In genomic region chr6:97242522-97242921, GRCm38 (mm10) we compare ENCODE assay signal across 18 mouse cellular contexts. TPM values are rescaled to one million over a fixed set of nuclear protein-coding genes. Genes with fewer than 3 reads are reported as not detected.
"Had no signal": no experiment of that assay in that cellular context is flagged by ENCODE, and none has a peak within 500 bp of the region (broad histone marks: within the 10 kb centered on the region; RNA-seq: fewer than 3 reads in every experiment).

No protein-coding gene starts in this region.

- H3K4me2 ChIP-seq: neural tube, embryonic 13.5 days; neural tube, embryonic 15.5 days; stomach, embryonic 15.5 days had no signal

- H3K4me3 ChIP-seq: neural tube, embryonic 13.5 days; neural tube, embryonic 15.5 days; stomach, embryonic 15.5 days had no signal

- H3K27ac ChIP-seq: neural tube, embryonic 13.5 days; neural tube, embryonic 15.5 days; stomach, embryonic 15.5 days; stomach, postnatal 0 days had no signal

- DNase-seq: retina, postnatal 1 day; right cerebral cortex, adult 18-20 months; right cerebral cortex, postnatal 14 days; right cerebral cortex, postnatal 25 days; right cerebral cortex, postnatal 4 days; spleen, adult 18-20 months; thymus, adult 18-20 months; thymus, postnatal 14 days; thymus, postnatal 25 days; thymus, postnatal 36 days; thymus, postnatal 4 days had no signal

- H3K9ac ChIP-seq: neural tube, embryonic 13.5 days; neural tube, embryonic 15.5 days; stomach, embryonic 15.5 days had no signal

- H3K36me3 ChIP-seq: neural tube, embryonic 13.5 days; neural tube, embryonic 15.5 days; stomach, embryonic 15.5 days had no signal

- H3K9me3 ChIP-seq: neural tube, embryonic 13.5 days; neural tube, embryonic 15.5 days; stomach, embryonic 15.5 days had no signal

- H3K4me1 ChIP-seq: neural tube, embryonic 13.5 days; neural tube, embryonic 15.5 days; stomach, embryonic 15.5 days had no signal

- H3K27me3 ChIP-seq: neural tube, embryonic 13.5 days; neural tube, embryonic 15.5 days; stomach, embryonic 15.5 days had no signal

RNA-seq across cellular contexts. Expression of gene Lmod3, which starts 10.0 kb away (rescaled TPM):
- polyA plus RNA-seq: small intestine, adult 2 months; spleen, adult 2 months; stomach, embryonic 14.5 days had no signal
